Mouse (Mus musculus) midbrain, embryonic 14.5 days (tissue): ENCODE results near the gene Crebrf. TPM values are rescaled to one million over a fixed set of nuclear protein-coding genes. Genes with fewer than 3 reads are reported as not detected.
A peak's percentile ranks its signal among the peaks of the same experiment; 100 is the strongest.

Source experiments
- ATAC-seq: fragments of 200-750 bp; cut with Nextera tagmentation; 2 replicates; pipeline ENCODE4 v1.8.0; 2017; ENCODE audit warnings: moderate number of reproducible peaks, moderate library complexity; ENCODE audit not compliant: low FRiP score, low TSS enrichment
- DNase-seq: peaks from one replicate; pipeline ENCODE4 v3.0.0-alpha.2; 2015
- H3K27ac ChIP-seq: fragments of 300-500 bp; sonication (generic); replicated peaks from 2 replicates; pipeline ENCODE4 v1.5.1; 2014; ENCODE audit warnings: mild to moderate bottlenecking, low read depth, low read length, moderate library complexity
- H3K27me3 ChIP-seq: fragments of 300-500 bp; sonication (generic); 2 replicates; pipeline ENCODE4 v1.6.1; 2014; ENCODE audit warnings: low read length, control low read depth, mixed read lengths; ENCODE audit not compliant: control insufficient read depth, insufficient read depth
- H3K36me3 ChIP-seq: fragments of 300-500 bp; sonication (generic); 2 replicates; pipeline ENCODE4 v1.6.1; 2014; ENCODE audit warnings: low read length, control low read depth; ENCODE audit not compliant: control insufficient read depth, insufficient read depth
- H3K4me1 ChIP-seq: fragments of 300-500 bp; sonication (generic); 2 replicates; pipeline ENCODE4 v1.6.1; 2014; ENCODE audit warnings: mild to moderate bottlenecking, antibody characterized with exemption, low read length, control low read depth; ENCODE audit not compliant: control insufficient read depth, insufficient read depth
- H3K4me2 ChIP-seq: fragments of 300-500 bp; sonication (generic); 2 replicates; pipeline ENCODE4 v1.6.1; 2014; ENCODE audit warnings: mild to moderate bottlenecking, low read length, moderate library complexity
- H3K4me3 ChIP-seq: fragments of 300-500 bp; sonication (generic); replicated peaks from 2 replicates; pipeline ENCODE4 v1.5.1; 2014; ENCODE audit warnings: low read depth, low read length
- H3K9ac ChIP-seq: fragments of 300-500 bp; sonication (generic); replicated peaks from 2 replicates; pipeline ENCODE4 v1.6.1; 2014; ENCODE audit warnings: mild to moderate bottlenecking, low read length, moderate library complexity
- H3K9me3 ChIP-seq: fragments of 300-500 bp; sonication (generic); 2 replicates; pipeline ENCODE4 v1.6.1; 2016; ENCODE audit warnings: low read length, control low read depth, mixed read lengths; ENCODE audit not compliant: control insufficient read depth
- WGBS: fragments of 180-500 bp; shearing (Covaris S2); extraction: QIAGEN DNeasy Blood & Tissue Kit; methylation state at CpG from one replicate; pipeline ENCODE4 v1.1.7; 2014; 5-methylcytosine and 5-hydroxymethylcytosine counted together
- polyA plus RNA-seq: library from polyadenylated mRNA; unstranded; fragments of >200 nt; fragmentation: Nextera tagmentation; extraction: Ambion mirVana; gene quantifications from 2 replicates; pipeline ENCODE4 v1.2.1, GENCODE M21; 2014

The Crebrf gene
- polyA plus RNA-seq, 1 experiment from 2014 or later = 18.1 TPM

DNA sequence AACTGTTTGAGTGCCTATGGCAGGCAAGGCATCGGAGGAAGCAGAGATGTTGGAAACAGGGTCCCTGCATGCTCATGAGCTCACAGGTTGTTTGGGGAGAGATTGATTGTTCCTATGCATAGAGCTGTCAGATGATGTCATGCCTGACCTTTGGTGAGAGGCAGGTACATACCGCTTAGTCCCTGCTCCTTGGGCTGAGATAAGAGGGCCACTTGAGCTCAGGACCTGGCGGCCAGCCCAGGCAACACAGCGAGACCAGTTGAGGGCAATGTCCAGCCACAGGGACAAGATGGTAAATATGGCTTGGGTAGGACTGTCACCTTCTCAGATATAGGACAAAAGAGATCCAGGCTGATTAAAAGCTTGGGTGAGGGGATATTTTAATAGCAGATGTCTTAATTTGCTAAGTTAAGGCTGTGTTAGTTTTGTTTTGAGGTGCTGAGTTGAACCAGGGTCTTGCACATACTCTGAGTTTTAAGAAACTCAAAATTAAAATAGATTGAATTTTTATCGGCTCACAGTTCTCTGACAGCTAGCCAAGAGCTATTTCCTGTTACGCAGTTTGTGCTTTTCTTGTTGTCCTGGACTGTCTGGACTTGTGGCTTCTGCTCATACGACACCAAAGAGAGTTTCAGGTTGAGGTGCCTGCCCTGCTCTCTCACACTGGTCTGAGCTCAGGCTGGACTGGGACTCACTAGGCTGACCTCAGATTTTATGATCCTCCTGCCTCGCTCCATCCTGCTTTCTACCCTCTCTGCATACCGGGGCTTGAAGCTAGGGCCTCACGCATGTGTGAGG, 15.4 kb upstream of the Crebrf start:
- ATAC-seq (no peak), DNase-seq (no peak)
- no peaks in the 10 kb centered on the region for H3K9me3 ChIP-seq
- H3K36me3 ChIP-seq = peaks cover 58% of the 10 kb centered on the region
- no peaks in the 10 kb centered on the region for H3K4me1 ChIP-seq
- no peak overlapping the region for H3K27ac ChIP-seq
- 95% methylated on average over 10 of the region's 10 CpGs for WGBS
- no peaks in the 10 kb centered on the region for H3K27me3 ChIP-seq
- H3K9ac ChIP-seq = no peak overlapping the region
- no peak overlapping the region for H3K4me2 ChIP-seq
- H3K4me3 ChIP-seq = no peak overlapping the region

- H3K4me3 ChIP-seq = no peak overlapping the region
- peaks cover 43% of the 10 kb centered on the region for H3K36me3 ChIP-seq
- no peak overlapping the region for H3K4me2 ChIP-seq
- no peak overlapping the region for H3K9ac ChIP-seq
- ATAC-seq (no peak), DNase-seq (no peak)
- H3K4me1 ChIP-seq = no peaks in the 10 kb centered on the region
- no peaks in the 10 kb centered on the region for H3K27me3 ChIP-seq
- H3K9me3 ChIP-seq = no peaks in the 10 kb centered on the region
- WGBS = 75% methylated on average over 13 of the region's 13 CpGs
- H3K27ac ChIP-seq = no peak overlapping the region
Measured at GRCm38 (mm10) chr17:26701565-26701964, 13.9 kb upstream of the Crebrf start.

- no peaks in the 10 kb centered on the region for H3K27me3 ChIP-seq
- no peaks in the 10 kb centered on the region for H3K4me1 ChIP-seq
- DNase-seq (no peak), ATAC-seq (no peak)
- no peak overlapping the region for H3K9ac ChIP-seq
- WGBS = 83% methylated on average over 4 of the region's 4 CpGs
- H3K36me3 ChIP-seq = peaks cover 34% of the 10 kb centered on the region
- no peaks in the 10 kb centered on the region for H3K9me3 ChIP-seq
- no peak overlapping the region for H3K27ac ChIP-seq
- H3K4me2 ChIP-seq = no peak overlapping the region
- no peak overlapping the region for H3K4me3 ChIP-seq
Measured at GRCm38 (mm10) chr17:26702621-26703020, 12.8 kb upstream of the Crebrf start.

DNA sequence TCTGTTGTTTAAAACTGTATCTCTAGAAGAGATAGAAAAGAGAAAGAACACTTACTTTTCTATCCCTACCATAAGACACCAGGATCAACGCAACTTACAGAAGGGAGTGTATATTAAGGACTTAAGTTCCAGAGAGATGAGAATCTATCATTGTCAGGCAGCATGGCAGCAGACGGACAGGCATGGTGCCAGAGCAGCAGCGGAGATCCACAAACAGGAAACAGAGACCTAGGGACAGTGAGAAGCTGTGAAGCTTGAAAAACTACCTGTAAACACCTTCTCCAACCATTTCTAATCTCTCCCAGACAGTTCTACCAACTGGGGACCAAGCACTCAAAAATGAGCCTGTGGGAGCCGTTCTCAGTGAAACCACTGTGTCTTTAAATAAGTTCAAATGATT, 11.8 kb upstream of the Crebrf start:
- Histone ChIP-seq H3K4me3 (no peak overlapping the region), H3K27ac (no peak overlapping the region), H3K4me2 (no peak overlapping the region), H3K4me1 (no peaks in the 10 kb centered on the region), H3K36me3 (peaks cover 25% of the 10 kb centered on the region), H3K9me3 (no peaks in the 10 kb centered on the region), H3K9ac (no peak overlapping the region), H3K27me3 (no peaks in the 10 kb centered on the region)
- 95% methylated on average over 4 of the region's 4 CpGs for WGBS
- ATAC-seq (no peak), DNase-seq (no peak)

DNA sequence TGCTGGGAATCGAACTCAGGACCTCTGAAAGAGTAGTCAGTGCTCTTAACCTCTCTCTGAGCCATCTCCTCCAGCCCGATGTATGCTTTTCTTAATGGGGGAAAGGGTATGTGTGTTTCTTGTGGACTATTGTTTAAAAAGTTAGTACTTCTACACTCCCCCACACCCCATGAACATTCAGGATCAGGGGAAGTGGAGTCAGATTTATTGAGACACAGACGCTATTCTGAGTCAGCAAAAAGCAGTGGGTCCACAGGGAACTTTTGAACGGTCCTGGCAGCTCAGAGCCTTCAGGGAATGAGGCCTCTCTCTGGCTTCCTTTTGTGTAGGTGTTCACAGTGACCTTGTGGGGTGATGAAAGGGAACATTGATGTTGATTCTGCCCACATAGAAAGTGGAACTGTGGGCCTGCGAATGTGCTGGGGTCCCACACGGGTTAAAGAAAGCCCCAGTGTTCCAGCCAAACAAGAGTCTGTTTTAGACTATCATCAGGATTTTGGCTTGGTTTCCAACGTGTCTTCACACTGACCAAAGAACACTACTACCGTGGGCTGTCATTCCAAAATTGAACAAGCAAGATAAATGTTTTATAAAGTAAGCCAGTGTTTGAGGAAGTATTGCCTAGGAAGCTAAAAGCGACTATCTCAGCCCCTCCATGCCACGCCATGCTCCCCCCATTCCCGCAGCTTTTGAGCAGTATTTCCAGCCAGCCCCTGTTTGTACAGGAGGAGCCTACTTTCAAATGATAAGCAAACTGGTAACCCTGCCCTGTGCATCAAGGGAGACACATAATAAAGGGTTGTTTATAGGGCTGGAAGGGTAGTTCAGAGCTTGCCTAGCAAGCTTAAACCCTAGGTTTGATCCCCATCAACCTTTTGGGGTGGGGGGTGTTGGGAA, 9.7 kb upstream of the Crebrf start:
- peaks cover 6% of the 10 kb centered on the region; the same call in 1 of the 2 replicates for H3K36me3 ChIP-seq
- DNase-seq = no peak
- H3K9ac ChIP-seq = no peak overlapping the region
- no peak overlapping the region for H3K4me2 ChIP-seq
- H3K27ac ChIP-seq = no peak overlapping the region
- no peaks in the 10 kb centered on the region for H3K27me3 ChIP-seq
- no peaks in the 10 kb centered on the region for H3K4me1 ChIP-seq
- no peak overlapping the region for H3K4me3 ChIP-seq
- H3K9me3 ChIP-seq = no peaks in the 10 kb centered on the region
- ATAC-seq = no peak
- 83% methylated on average over 11 of the region's 11 CpGs for WGBS

- WGBS = 75% methylated on average over 7 of the region's 7 CpGs
- no peak for DNase-seq
- no peaks in the 10 kb centered on the region for H3K27me3 ChIP-seq
Measured at GRCm38 (mm10) chr17:26707066-26707465, 8.4 kb upstream of the Crebrf start.

DNA sequence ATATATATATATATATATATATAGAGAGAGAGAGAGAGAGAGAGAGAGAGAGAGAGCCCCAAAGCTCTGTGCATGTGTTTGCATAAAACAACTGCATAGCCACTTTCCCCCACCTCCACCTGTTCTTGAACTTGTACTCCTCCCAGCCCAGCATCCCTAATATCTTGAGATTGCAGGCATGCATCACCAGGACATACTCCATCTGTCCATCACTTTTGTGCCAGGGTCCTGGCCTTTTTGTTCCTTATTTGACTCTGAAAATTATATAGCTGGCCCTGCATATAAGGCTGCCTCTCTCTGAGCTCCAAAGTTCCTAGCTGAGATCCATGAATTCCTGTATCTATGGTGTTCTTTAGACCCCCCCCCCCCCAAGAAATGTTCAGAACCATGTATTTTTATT, 7.0 kb upstream of the Crebrf start:
- Histone ChIP-seq H3K4me2 (no peak overlapping the region), H3K27me3 (no peaks in the 10 kb centered on the region), H3K4me3 (no peak overlapping the region), H3K9me3 (no peaks in the 10 kb centered on the region), H3K27ac (no peak overlapping the region), H3K4me1 (no peaks in the 10 kb centered on the region), H3K9ac (no peak overlapping the region), H3K36me3 (no peaks in the 10 kb centered on the region)
- DNase-seq = no peak
- ATAC-seq = no peak

More at GRCm38 (mm10) chr17:26707066-26707465, 8.4 kb upstream of the Crebrf start:
- Histone ChIP-seq H3K4me2 (no peak overlapping the region), H3K4me1 (no peaks in the 10 kb centered on the region), H3K36me3 (no peaks in the 10 kb centered on the region), H3K9me3 (no peaks in the 10 kb centered on the region), H3K4me3 (no peak overlapping the region), H3K27ac (no peak overlapping the region), H3K9ac (no peak overlapping the region)
- no peak for ATAC-seq

DNA sequence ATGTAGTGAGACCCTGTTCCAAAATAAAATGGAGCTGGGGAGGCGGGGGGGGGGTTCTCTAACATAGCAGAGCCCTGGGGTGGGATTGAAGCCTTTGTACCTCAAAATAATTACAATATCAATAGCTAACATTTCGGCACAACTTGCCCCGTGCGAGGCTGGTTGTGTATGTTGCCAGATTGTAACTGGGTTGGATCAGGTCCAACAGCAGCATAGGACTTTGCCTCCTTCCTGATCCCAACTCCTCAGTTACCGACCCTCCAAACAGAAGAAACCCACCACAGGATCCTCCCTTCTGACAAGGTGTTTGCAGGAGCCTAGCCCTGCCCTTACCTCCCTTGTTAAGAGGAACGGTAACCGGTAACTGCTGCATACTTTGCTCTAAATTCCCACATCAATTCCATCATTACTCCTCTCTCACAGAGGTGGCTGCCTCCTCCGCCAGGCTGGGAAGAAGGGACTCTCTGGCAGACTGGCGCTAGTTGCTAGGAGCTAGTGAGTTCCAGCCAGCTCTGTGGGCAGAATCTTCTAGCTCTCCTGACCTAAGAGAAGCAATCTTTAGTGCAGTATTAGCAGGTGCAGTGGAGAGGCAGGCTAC, 6.4 kb upstream of the Crebrf start:
- no peaks in the 10 kb centered on the region for H3K4me1 ChIP-seq
- H3K4me3 ChIP-seq = no peak overlapping the region
- peak; percentile 21 for DNase-seq
- no peak overlapping the region for H3K4me2 ChIP-seq
- H3K27ac ChIP-seq = 0 out of 2 replicates have a peak overlapping the region, but pooled peaks have one; percentile 37
- H3K9ac ChIP-seq = no peak overlapping the region
- no peaks in the 10 kb centered on the region for H3K27me3 ChIP-seq
- H3K36me3 ChIP-seq = no peaks in the 10 kb centered on the region
- H3K9me3 ChIP-seq = no peaks in the 10 kb centered on the region
- 48% methylated on average over 9 of the region's 9 CpGs for WGBS
- no peak for ATAC-seq
